Mouse (Mus musculus): ENCODE results near the gene Gpi1.
A peak's percentile ranks its signal among the peaks of the same experiment; 100 is the strongest.
"Not testable (repeated sequence)": the region's sequence is repeated elsewhere in the genome, so short reads cannot be mapped to it uniquely, and the experiment has no call there.

Gpi1 gene

DNA sequence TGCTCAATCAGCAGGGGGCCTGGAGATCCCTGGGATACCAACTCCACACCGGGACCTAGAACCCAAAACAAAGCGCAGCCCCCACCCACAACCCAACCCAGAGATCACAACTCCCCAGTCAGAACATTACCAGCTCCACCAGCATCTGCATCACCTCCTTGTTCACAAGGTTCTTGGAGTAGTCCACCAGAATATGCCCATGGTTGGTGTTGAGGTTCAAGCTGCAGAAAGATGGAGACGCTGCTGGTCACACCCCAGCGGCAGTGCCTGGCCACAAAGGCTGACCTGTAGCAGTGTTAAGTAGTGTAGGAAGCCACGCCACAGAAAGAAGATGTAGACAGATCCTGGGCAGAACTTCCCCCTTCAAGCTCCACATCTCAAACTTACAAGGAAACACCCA, 983 bp downstream of the Gpi1 start:
- DNase-seq = no peak

GRCm38 (mm10) chr7:34228641-34229040, 1.5 kb downstream of the Gpi1 start:
- no peak for DNase-seq

GRCm38 (mm10) chr7:34226846-34227245, 3.3 kb downstream of the Gpi1 start:
- no peak for DNase-seq

- DNase-seq = no peak
These were observed 4.0 kb downstream of the Gpi1 start for GRCm38 (mm10) chr7:34226086-34226485.

DNA sequence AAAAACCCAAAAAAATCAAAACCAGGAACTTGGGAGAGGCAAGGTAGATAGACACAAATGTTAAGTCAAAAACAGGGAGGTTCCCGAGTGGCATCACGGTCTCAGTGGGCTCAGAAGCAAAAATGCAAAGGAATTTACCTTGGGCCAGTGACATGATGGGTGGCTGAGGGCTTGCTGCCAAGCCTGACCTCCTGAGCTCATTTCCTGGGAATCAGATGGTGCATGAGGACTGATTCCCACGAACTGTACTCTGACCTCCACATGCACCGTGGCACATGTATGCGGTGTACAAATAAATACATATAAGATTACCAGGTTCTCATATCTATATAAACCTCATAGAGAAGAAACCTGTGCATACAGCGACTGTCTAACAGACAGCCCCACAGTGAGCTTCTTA, 5.8 kb downstream of the Gpi1 start:
- no peak for DNase-seq

GRCm38 (mm10) chr7:34222340-34222739, 7.8 kb downstream of the Gpi1 start:
- no peak for DNase-seq

GRCm38 (mm10) chr7:34221594-34222250, 8.4 kb downstream of the Gpi1 start:
- no peak for DNase-seq

DNA sequence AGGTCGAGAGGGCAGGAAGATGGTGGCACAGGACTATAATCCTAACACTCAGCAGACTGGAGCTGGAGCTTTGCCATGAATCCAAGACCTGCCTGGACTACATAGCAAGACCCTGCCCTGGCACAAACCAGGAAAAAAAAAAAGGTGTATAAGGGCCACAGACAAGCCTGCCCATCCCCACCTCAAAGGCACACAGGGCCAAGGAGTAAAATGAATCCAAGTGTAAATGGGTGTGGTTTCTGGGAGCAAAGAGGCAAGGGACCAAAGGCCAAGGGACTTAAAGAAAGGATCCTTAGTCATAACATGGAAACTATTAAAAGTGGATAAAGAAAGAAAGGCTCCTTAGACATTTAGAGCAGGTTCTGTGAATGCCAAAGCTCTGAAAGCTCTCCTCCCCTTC, 11.6 kb downstream of the Gpi1 start:
- DNase-seq = no peak

DNA sequence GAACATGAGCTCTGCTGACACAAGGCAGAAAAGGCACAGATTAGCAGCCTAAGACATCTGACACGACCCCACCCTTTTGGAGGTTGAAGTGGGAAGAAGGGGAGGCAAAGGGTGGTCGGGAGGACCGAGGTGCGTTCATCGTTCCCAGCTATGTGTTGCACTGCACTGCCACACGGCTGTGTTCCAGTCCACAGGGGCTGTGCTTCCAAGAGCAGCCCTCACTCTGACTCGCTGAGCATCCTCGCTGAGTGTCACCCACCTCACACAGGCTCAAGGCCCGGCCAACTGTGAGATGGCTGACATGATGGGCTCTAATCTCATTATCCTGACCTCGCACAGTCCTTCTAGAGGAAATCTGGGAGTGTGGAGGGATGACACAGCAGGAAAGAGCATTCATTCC, 13.7 kb downstream of the Gpi1 start:
- no peak for DNase-seq

DNA sequence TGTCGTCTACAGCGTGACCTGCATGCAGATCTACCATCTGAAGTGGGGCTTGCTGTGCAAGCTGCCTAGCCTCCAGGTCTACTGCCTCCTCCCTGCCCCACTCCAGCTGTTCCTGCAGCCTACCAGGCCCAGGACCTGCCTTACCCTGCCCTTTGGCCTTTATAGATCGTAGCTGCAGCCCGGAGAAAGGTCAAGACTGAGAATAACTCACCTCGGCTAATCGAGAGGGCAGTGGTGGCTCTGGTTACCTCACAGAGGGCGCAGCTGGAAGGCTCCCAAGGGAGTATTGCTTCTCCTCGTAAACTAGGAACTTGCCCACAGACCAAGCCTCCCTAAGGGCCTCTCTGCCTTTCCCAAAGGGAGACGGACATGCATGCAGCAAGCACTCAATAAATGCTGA, 14.7 kb downstream of the Gpi1 start:
- no peak for DNase-seq

GRCm38 (mm10) chr7:34214644-34215043, 15.5 kb downstream of the Gpi1 start:
- no peak for DNase-seq

DNA sequence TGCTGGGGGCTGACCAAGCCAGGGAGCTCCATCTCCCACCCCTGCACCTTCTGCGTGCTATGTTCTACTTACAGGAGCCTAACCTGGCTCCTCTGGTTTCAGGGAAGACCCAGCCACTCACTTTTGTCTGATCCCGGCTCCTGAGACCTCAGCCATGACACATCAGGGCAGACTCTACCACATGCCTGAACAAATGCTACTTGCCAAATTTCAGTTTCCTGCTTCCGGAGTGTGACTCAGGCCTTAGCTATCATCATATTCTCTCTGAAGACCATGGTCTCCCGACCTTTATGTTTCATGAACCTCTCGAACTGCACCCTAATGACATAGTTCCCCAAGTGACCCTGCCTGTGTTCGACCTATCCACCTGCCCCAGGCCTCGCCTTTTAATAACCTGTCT, 16.9 kb downstream of the Gpi1 start:
- DNase-seq = no peak

GRCm38 (mm10) chr7:34208027-34208745, 21.9 kb downstream of the Gpi1 start:
- DNase-seq = no peak

GRCm38 (mm10) chr7:34206331-34206730, 23.8 kb downstream of the Gpi1 start:
- no peak for DNase-seq

GRCm38 (mm10) chr7:34202147-34202546, 28.0 kb downstream of the Gpi1 start:
- not testable (repeated sequence) for DNase-seq

GRCm38 (mm10) chr7:34200829-34201228, 29.3 kb downstream of the Gpi1 start:
- no peak for DNase-seq

DNA sequence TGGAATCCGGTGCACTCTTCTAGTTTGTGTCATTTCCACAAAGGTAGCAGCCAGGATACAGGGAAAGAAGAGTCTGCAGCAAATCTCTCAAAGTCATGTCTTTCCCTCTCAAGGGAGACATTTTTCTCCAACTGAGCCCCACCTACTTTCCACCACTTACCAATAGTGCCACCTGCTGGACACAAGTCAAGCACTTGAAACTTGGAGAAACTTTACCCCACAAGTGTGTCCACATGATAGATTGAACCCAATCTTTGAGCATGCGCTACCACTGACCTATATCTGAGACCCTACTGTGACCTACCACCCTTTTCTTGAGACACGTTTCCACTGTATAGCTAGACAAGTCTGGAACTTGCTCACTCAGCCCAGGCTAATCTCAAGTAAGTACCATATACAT, 31.8 kb downstream of the Gpi1 start:
- DNase-seq = peak; percentile 41

DNA sequence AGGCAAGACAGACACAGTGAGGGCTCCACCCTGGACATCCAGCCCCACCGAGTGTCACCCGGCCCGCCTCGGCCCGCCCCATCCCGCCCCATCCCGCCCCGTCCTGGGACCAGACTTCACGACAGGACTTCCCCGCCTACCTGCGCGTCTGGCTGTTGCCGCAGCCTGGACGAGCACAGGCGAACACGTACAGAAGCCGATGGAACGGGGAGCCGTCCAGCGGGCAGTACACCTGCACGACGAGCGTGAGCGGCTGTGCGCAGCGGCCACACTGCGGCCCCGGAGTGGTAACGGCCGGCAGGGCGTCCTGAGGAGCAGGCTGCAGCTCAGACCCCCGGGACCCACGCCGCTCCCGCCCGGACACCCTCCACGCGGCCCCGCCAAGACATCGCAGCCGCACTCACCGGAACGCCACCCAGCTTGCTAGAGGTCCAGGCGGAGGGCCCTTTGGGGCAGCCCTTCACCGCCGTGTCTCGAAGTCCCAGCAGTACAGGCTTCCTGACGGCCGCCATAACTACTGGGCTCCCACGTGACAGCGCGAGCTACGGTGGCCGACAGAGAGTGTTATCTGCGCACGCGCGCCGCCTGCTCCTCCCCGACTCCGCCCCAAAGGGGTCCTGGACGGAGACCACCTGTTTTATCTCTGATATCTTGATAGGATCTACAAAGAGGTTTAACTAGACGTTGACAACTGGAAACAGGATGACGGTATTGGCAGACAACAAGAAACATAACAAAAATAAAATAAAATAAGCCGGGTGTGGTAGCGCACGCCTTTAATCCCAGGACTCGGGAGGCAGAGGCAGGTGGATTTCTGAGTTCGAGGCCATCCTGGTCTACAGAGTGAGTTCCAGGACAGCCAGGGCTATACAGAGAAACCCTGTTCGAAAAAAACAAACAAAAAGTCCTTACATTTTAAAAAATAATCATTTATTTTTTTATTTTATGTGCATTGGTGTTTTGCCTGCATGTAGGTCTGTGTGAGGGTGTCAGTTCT, 33.7 kb downstream of the Gpi1 start, which contains the start of gene Pdcd2l:
Pdcd2l (minus strand) TSS at position 530 of the 997 bp plus-strand sequence.
- peak; percentile 93 for DNase-seq

- peak; percentile 10 for DNase-seq
These were observed 34.5 kb downstream of the Gpi1 start for GRCm38 (mm10) chr7:34195632-34196031.

- DNase-seq = no peak
These were observed 37.3 kb downstream of the Gpi1 start for GRCm38 (mm10) chr7:34192825-34193224.

DNA sequence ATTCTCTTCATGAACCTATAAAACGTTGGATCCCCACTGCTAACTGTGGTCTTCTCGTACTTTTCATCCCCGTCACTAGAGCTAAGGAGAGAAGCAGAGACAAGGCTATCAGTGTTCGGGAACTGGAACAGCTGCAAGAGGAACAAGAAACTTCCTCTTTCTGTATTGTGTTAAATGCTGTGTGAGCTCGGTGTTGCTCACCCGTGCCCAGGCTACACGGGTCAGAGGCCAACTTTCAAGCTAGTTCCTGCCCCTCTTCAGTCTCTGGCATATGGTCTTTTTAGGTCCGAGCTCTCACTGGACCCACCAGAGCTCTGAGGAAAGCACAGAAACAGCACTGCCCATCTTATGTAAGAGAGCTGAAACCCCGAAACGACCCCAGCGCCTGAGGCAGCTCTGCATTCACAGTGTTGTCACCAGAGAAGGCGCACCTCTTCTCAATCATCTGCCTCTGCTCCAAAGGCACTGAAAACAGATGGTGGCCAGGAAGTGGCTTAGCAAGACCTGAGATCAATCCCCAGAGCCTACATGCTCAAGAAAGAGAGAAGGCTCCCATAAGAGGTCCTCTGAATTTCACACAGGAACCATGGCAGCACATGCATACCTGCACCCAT, 40.7 kb downstream of the Gpi1 start:
- DNase-seq = no peak

GRCm38 (mm10) chr7:34183794-34184193, 46.3 kb downstream of the Gpi1 start:
- DNase-seq = no peak

DNA sequence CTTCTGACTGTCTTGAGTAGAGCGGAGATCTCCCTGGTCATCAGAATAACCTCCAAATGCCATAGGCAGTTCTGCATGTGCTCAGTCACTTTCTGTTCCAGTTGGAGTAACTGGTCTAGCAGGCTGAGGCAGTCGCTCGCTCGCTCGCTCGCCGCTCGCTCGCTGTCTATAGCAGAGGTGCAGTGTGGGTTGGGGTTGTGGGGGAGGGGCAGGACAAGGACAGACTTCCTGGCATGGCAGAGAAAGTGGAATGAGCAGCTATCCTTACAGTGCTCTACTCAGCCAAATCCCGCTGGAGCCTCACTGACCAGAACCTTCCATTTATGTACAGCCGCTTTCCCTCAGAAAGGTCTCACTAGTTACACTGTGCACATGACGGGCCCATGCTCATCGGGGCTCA, 46.8 kb downstream of the Gpi1 start:
- peak; percentile 14 for DNase-seq

Measured in embryo, embryonic 11 days (tissue).